Mouse (Mus musculus) adrenal gland (tissue): Measurements from ENCODE around the gene R3hdm1.
"Not testable (repeated sequence)": the region's sequence is repeated elsewhere in the genome, so short reads cannot be mapped to it uniquely, and the experiment has no call there.

Experiments used
- intact Hi-C: fragments of 180-260 bp; cut with DNase I; formaldehyde crosslinking; loops from one replicate; pipeline ENCODE4 v1.15.1; 2025

Gene R3hdm1

GRCm38 (mm10) chr1:128120913-128121627 is 18.0 kb downstream of the R3hdm1 start:
- intact Hi-C loops = no loop called here

GRCm38 (mm10) chr1:128136222-128136621 is 33.1 kb downstream of the R3hdm1 start:
- intact Hi-C loops = not testable (repeated sequence)

DNA sequence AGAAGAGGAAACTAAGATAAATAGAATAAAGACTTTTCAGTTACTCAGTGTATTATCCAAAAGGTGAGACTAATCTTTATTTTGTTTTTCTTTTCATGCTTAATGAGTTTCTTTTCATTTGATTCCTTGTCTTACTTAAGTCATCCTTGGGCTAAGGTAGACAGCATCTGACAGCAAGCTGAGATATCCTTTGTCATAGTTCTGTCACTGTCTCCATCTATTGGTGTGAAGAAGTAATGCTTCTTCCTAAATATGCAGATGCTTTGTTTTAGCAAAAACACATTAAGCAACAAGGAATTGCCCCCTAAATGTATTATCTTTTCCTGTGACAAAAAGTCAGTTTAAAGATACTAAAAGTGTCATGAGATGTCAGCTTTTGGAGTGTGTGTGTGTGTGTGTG is 37.9 kb downstream of the R3hdm1 start:
- intact Hi-C loops = loop anchor here (10.0 kb wide), 1 partner anchor 196 kb away; no protein-coding TSS in a partner anchor

DNA sequence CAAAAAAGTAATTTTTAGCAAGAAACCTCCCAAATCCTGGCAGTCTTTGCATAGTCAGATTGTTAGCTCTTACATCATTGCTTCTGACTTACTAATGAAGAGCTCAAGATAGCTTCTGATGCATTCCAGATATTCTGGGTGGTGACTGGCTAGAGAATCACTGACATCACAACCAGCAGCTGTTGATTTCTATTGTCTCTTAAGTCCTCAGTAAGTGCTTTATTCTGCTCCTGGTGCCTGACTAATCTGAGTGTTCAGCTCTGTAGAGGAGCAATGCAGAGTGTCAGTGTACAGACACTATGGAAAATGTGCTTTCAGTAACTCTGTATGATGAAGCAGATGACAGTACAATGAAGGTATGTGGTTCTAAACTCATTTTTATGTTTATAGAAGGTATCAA is 38.6 kb downstream of the R3hdm1 start:
- intact Hi-C loops = loop anchor here (10.0 kb wide), 1 partner anchor 197 kb away; no protein-coding TSS in a partner anchor

DNA sequence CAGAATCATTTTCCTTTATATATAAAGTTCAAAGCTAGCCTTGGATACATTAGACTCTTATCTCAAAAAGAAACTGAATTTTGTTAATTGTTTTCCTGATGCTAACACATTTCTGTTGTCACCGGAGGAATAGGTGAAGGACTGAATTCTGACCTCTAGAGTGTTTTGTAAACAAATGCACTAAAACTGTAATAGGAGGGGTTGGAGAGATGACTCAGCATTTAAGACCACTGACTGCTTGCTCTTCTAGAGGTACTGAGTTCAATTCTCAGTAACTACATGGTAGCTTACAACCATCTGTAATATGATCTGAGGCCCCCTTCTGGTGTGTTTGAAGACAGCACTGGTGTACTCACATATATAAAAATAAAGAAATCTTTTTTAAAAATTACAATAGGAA is 63.9 kb downstream of the R3hdm1 start:
- intact Hi-C loops = no loop called here

DNA sequence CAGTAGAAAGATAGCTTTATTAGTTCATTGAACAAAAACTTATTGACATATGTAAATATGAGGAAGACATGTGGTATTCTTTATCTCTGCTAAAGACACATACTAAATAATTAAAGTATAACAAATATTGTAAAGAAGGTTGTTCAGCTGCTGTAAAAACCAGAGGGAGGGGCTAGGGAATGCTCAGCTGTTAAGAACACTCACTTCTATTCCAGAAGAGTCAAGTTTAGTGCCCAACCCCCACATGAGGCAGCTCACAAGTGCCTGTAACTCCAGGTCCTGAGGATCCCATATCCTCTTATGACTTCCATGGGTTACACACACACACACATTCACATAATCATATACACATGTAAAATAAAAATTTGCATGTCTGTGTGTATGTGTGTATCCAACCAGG is 67.0 kb downstream of the R3hdm1 start:
- intact Hi-C loops = no loop called here

GRCm38 (mm10) chr1:128191426-128191825 is 88.3 kb downstream of the R3hdm1 start:
- intact Hi-C loops = no loop called here

DNA sequence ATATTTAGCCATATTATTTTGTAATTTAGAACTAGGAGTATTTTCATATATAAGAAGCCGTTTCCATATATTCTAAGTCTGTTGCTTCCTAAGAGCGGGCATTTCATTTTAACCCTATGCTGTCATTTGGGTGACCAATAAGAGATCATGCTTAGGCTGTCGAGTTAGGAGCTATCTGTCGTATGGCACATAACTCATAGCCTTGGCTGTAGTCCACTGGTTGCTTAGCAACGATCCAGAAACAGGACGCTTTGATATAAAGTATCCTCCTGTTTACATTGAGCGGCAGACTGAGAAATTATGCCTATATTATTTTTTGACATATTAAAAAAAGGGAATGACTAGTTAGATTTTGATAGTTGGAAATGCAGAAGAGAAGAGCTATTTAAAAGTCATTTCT is 89.3 kb downstream of the R3hdm1 start:
- intact Hi-C loops = no loop called here

DNA sequence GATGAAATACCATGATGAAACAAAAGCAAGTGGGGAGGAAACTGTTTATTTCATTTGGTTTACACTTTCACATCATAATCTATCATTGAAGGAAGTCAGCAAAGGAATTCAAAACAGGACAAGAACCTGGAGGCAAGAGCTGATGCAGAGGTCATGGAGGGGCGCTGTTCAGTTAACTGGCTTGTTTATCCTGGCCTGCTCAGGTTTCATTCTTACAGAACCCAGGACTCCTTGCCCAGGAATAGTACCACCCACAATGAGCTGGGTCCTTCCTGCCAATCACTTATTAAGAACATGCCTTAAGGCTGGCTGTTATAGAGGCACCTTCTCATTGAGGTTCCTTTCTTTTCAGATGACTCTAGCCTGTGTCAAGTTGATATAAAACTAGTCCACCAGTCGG is 90.9 kb downstream of the R3hdm1 start:
- intact Hi-C loops = no loop called here

- intact Hi-C loops = no loop called here
Measured at GRCm38 (mm10) chr1:128197353-128197752, 94.3 kb downstream of the R3hdm1 start.

DNA sequence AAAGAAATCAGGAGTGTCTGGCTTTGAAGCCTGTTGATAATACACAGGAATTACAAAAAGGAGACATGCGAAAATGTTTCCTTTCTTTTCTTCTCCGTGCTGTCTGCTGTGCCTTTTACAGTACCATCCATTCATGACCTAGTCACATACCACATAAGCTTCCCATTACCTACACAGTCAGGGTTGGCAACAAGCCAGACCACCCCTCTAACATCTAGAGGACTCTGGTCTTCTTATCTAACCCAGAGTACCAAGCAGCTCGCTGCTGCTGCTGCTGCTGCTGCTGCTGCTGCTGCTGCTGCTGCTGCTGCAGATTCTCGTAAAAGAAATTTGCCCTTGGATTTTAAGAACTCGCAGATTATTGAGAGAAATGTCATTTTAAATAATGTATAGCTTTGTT is 110.2 kb downstream of the R3hdm1 start:
- intact Hi-C loops = no loop called here

DNA sequence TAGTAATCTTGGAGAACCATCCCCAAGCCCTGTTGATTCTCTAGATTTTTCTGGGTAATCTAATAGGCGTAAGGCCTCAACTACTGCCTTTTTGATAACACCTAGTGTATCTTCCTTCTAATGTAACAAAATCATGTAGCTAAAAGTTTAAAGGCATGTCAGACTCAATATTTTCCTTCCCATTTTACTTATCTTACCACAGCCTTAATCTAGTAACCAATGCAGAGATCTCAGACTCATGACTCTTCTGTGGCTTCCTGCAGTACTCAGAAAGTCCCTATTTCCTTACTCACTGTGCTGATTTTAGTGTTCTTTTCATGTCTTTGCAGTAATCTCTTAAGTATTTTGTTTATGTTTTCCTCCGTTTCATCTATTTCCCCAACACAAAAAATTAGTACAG is 118.8 kb downstream of the R3hdm1 start:
- intact Hi-C loops = no loop called here

- intact Hi-C loops = no loop called here
Measured at GRCm38 (mm10) chr1:128223304-128223703, 120.2 kb downstream of the R3hdm1 start.

DNA sequence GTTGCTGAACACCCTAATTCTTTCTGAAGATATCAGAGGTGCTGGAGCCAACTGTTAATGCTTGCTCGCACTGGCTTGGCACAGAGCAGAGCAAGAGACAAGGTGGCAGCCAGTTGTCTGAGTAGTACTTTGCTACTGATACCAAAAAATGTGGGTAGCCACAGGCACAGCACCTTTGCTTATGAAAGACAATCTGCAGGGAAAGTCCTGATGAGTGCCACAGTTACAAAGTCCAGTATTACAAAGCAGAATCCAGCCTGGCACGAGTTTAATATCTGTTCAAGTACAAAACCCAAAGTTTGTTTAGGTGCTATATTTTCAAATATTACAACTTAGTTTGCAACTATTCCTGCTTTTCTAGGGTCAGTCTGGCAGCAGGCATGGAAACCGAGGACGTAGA is 132.1 kb downstream of the R3hdm1 start:
- intact Hi-C loops = no loop called here

DNA sequence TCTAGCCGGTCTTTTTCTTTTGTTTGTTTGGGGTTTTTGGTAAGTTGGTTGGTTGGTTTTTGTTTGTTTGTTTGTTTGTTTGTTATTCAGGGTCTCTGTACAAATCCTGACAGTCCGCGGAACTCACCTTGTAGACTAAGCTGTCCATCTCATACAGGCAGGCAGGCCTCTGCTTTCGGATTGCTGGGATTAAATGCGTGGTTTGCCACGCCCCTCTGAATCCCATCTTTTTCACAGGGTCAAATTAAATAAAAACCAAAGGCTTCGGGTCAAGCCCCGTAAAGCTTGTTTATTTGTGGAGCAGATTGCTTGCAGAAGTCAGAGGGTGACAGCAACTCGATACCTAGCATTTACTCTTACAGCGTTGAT is 140.5 kb downstream of the R3hdm1 start, which contains the start of gene Ubxn4:
Gene Ubxn4 (plus strand): TSS at position 338 of the 369 bp plus-strand sequence.
- intact Hi-C loops = no loop called here

GRCm38 (mm10) chr1:128243996-128244726 is 141.1 kb downstream of the R3hdm1 start:
- intact Hi-C loops = no loop called here

- intact Hi-C loops = no loop called here
Measured at GRCm38 (mm10) chr1:128244727-128245355, 141.7 kb downstream of the R3hdm1 start.

DNA sequence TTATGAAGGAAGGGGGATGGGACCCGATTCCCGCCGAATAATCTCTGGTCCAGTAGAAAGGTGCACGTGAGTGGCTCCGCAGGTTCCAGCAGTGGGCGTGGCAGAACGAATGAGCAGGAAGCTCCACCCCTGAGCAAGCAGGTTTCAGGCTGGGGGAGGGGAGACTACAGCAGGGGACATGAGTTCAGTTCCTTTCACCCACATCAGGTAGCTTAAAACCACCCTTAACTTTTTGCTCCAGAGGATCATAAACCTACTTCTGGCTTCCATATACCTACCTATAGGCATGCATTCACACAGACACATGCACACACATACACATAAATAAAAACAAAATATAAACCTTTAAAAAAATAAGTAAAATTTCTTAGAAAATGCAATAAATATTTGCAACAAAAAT is 164.0 kb downstream of the R3hdm1 start:
- intact Hi-C loops = not testable (repeated sequence)

DNA sequence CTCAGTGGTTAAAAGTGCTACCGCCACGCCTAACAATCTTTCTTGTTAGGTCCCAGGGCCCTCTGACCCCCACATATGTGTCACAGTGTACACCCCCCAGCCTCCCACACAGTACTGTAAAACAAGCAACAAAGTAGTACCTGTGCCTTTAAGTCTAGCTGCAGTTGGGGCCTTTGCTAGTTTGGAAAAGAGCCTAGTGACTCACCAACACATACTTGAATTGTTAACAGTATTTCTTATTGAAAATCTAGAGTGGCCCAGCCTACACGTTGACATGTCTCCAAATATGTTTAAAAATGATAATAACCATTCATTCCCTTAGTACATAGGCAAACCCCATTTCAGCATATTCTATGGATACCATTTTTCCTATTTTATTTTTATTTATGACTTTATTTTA is 167.6 kb downstream of the R3hdm1 start:
- intact Hi-C loops = no loop called here

GRCm38 (mm10) chr1:128275908-128276307 is 172.8 kb downstream of the R3hdm1 start:
- intact Hi-C loops = no loop called here

GRCm38 (mm10) chr1:128278563-128278962 is 175.5 kb downstream of the R3hdm1 start:
- intact Hi-C loops = no loop called here

- intact Hi-C loops = loop anchor here (10.0 kb wide), 1 partner anchor 553 kb away; no protein-coding TSS in a partner anchor
Measured at GRCm38 (mm10) chr1:128281753-128282152, 178.7 kb downstream of the R3hdm1 start.
